Mouse (Mus musculus): ENCODE measurements at regions not wholly inside any gene's neighbourhood (a gene's known extent, or its start where the extent isn't known, plus 50 kb on each side); places are given as distances from the start of the nearest gene placed in this dataset.
A peak's percentile ranks its signal among the peaks of the same experiment; 100 is the strongest.

DNA sequence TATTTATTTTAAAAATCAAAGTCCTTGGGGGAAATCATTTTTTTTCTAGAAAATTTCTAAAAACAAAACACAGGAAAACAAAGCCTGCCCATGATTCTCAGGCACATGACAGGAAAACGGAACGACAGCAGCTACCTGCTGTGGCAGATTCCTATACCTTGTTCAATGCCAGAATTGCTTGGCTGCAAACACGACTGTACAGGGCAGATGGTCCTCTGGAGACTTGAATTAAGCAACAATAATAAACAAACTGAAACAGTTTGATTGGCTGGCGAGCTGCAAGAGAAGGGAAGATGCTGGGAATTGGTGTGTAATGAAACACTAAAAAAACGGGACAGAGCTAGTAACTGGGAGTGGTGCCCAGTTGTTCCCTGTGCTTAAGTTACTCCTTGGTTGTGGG is 280.1 kb downstream of the Slc4a3 start:
- DNase-seq (ENCODE audit: low spot score) (peak; percentile 61), ATAC-seq (ENCODE audit: low read depth) (no peak)
- Histone ChIP-seq H3K27ac (replicated peaks; ENCODE audit: low read depth, low read length) (no peak overlapping the region), H3K9me3 (ENCODE audit: control insufficient read depth, low read length) (no peaks in the 10 kb centered on the region), H3K4me1 (ENCODE audit: control insufficient read depth, insufficient read depth, low read length) (peaks cover 11% of the 10 kb centered on the region; the same call in 1 of the 2 replicates), H3K27me3 (replicated peaks; ENCODE audit: control insufficient read depth, insufficient read depth, low read length) (no peaks in the 10 kb centered on the region), H3K4me3 (ENCODE audit: low read depth, low read length) (no peak overlapping the region), H3K36me3 (ENCODE audit: control insufficient read depth, insufficient read depth, low read length) (no peaks in the 10 kb centered on the region), H3K9ac (ENCODE audit: low read depth, low read length) (no peak overlapping the region), H3K4me2 (ENCODE audit: low read depth, low read length) (no peak overlapping the region; the same call in 1 of the 2 replicates)
- 37% methylated on average over 5 of the region's 5 CpGs for WGBS

DNA sequence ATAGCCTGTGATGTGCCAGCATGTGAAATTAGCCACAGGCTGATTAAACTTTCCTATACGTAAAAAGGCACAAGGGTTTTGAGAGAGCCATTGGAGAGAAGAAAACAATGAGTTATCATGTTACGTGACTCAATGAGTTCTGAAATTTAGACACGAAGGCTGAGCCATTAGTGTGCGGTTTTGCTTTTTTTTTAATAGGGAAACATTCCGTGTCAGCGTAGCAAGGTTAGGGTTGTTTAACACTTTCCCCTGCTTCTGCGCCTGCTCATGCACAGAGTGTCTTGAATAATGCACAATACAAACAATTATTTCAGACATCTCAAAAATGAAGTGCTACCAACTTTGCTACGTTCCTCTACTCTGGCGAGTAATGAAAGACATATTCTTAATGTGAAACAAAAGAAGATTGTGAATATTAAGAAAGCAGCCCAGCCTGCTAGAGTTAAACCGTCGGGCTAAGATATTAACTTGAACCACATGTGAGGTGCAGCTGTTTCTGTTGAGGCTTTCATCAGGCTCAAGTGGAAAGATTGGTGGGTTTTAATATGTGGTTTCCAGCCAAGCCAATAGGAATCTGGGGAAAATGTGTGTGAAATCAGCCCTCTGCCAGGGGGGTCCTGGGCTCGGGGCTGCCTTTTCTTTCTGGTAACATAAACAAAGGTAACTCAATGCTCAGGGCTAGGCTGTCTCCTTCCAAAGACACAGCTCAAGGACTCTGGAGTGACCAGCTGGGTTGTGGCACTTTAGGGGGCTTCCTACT is 287.2 kb downstream of the Slc4a3 start:
- no peak overlapping the region for H3K9ac ChIP-seq (ENCODE audit: low read depth, low read length)
- no peaks in the 10 kb centered on the region for H3K36me3 ChIP-seq (ENCODE audit: control insufficient read depth, insufficient read depth, low read length)
- peak overlapping the region; percentile 75 for H3K27ac ChIP-seq (replicated peaks; ENCODE audit: low read depth, low read length)
- WGBS, result 9% methylated on average over 12 of the region's 12 CpGs
- peak overlapping the region; percentile 10; the same call in 1 of the 2 replicates for H3K4me3 ChIP-seq (ENCODE audit: low read depth, low read length)
- peak overlapping the region; percentile 45 for H3K4me2 ChIP-seq (ENCODE audit: low read depth, low read length)
- ATAC-seq (ENCODE audit: low read depth), result peak; percentile 90
- H3K27me3 ChIP-seq (replicated peaks; ENCODE audit: control insufficient read depth, insufficient read depth, low read length), result no peaks in the 10 kb centered on the region
- peaks cover 24% of the 10 kb centered on the region for H3K4me1 ChIP-seq (ENCODE audit: control insufficient read depth, insufficient read depth, low read length)
- no peaks in the 10 kb centered on the region for H3K9me3 ChIP-seq (ENCODE audit: control insufficient read depth, low read length)
- peak; percentile 96 for DNase-seq (ENCODE audit: low spot score)

DNA sequence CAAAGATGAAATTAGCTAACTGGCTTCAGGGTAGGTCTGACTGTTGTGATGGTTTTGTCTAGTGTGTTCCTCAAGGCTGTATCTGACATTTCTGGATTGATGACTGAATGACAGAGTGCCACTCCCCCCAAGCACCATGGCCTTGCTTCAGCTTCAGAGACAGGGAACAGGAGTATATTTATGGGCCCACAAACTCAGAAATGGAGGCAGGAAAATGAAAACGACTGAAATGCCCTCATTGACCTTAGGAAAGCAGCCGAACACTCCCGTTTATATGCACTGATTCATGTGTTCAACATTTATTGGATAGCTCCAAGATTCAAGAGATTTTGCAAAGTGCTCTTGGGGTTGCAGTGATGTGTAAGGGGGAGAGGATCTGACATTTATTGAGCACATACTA is 288.3 kb downstream of the Slc4a3 start:
- WGBS, result 58% methylated on average over 3 of the region's 3 CpGs
- Histone ChIP-seq H3K9ac (ENCODE audit: low read depth, low read length) (no peak overlapping the region), H3K4me3 (ENCODE audit: low read depth, low read length) (no peak overlapping the region), H3K36me3 (ENCODE audit: control insufficient read depth, insufficient read depth, low read length) (no peaks in the 10 kb centered on the region), H3K4me1 (ENCODE audit: control insufficient read depth, insufficient read depth, low read length) (peaks cover 20% of the 10 kb centered on the region), H3K27ac (replicated peaks; ENCODE audit: low read depth, low read length) (no peak overlapping the region), H3K9me3 (ENCODE audit: control insufficient read depth, low read length) (no peaks in the 10 kb centered on the region), H3K4me2 (ENCODE audit: low read depth, low read length) (no peak overlapping the region), H3K27me3 (replicated peaks; ENCODE audit: control insufficient read depth, insufficient read depth, low read length) (no peaks in the 10 kb centered on the region)
- ATAC-seq (ENCODE audit: low read depth), result no peak
- DNase-seq (ENCODE audit: low spot score), result no peak

GRCm38 (mm10) chr1:75839551-75840223 is 293.6 kb downstream of the Slc4a3 start:
- H3K4me1 ChIP-seq (ENCODE audit: control insufficient read depth, insufficient read depth, low read length), result peaks cover 19% of the 10 kb centered on the region
- no peaks in the 10 kb centered on the region for H3K27me3 ChIP-seq (replicated peaks; ENCODE audit: control insufficient read depth, insufficient read depth, low read length)
- 79% methylated on average over 11 of the region's 11 CpGs for WGBS
- no peaks in the 10 kb centered on the region for H3K36me3 ChIP-seq (ENCODE audit: control insufficient read depth, insufficient read depth, low read length)
- H3K4me2 ChIP-seq (ENCODE audit: low read depth, low read length), result no peak overlapping the region
- H3K27ac ChIP-seq (replicated peaks; ENCODE audit: low read depth, low read length), result no peak overlapping the region
- ATAC-seq (ENCODE audit: low read depth) (no peak), DNase-seq (ENCODE audit: low spot score) (no peak)
- H3K4me3 ChIP-seq (ENCODE audit: low read depth, low read length), result no peak overlapping the region
- no peak overlapping the region for H3K9ac ChIP-seq (ENCODE audit: low read depth, low read length)
- no peaks in the 10 kb centered on the region for H3K9me3 ChIP-seq (ENCODE audit: control insufficient read depth, low read length)

- Histone ChIP-seq H3K4me3 (ENCODE audit: low read depth, low read length) (no peak overlapping the region), H3K4me2 (ENCODE audit: low read depth, low read length) (no peak overlapping the region), H3K27me3 (replicated peaks; ENCODE audit: control insufficient read depth, insufficient read depth, low read length) (no peaks in the 10 kb centered on the region), H3K9me3 (ENCODE audit: control insufficient read depth, low read length) (no peaks in the 10 kb centered on the region), H3K9ac (ENCODE audit: low read depth, low read length) (no peak overlapping the region), H3K36me3 (ENCODE audit: control insufficient read depth, insufficient read depth, low read length) (no peaks in the 10 kb centered on the region), H3K4me1 (ENCODE audit: control insufficient read depth, insufficient read depth, low read length) (peaks cover 26% of the 10 kb centered on the region), H3K27ac (replicated peaks; ENCODE audit: low read depth, low read length) (no peak overlapping the region)
- ATAC-seq (ENCODE audit: low read depth) (no peak), DNase-seq (ENCODE audit: low spot score) (peak; percentile 41)
- 54% methylated on average over 4 of the region's 4 CpGs for WGBS
These were observed 296.3 kb downstream of the Slc4a3 start for GRCm38 (mm10) chr1:75842396-75842795.

DNA sequence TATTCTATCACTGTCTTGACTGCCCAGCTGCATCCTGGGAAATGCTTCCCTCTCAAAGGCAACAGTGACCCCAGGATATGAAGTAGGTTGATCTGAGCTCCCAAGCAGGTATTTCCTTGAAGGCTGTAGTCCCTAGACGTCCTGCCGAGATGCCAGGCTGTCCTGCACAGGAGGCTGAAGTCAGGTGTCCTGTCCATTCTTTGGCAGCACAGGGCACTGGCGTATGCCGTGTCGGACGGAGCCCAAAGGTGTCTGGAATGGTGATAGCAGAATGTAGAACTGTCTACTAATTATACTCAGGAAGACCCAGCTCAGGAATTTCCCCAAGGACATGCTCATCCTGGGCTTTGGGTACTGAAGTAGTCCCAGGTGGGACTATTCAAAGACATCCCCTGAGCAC is 297.3 kb downstream of the Slc4a3 start:
- Histone ChIP-seq H3K4me1 (ENCODE audit: control insufficient read depth, insufficient read depth, low read length) (peaks cover 26% of the 10 kb centered on the region), H3K9me3 (ENCODE audit: control insufficient read depth, low read length) (no peaks in the 10 kb centered on the region), H3K4me2 (ENCODE audit: low read depth, low read length) (no peak overlapping the region), H3K27ac (replicated peaks; ENCODE audit: low read depth, low read length) (no peak overlapping the region), H3K9ac (ENCODE audit: low read depth, low read length) (no peak overlapping the region), H3K36me3 (ENCODE audit: control insufficient read depth, insufficient read depth, low read length) (no peaks in the 10 kb centered on the region), H3K4me3 (ENCODE audit: low read depth, low read length) (no peak overlapping the region), H3K27me3 (replicated peaks; ENCODE audit: control insufficient read depth, insufficient read depth, low read length) (no peaks in the 10 kb centered on the region)
- DNase-seq (ENCODE audit: low spot score) (no peak), ATAC-seq (ENCODE audit: low read depth) (no peak)
- 83% methylated on average over 6 of the region's 6 CpGs for WGBS

DNA sequence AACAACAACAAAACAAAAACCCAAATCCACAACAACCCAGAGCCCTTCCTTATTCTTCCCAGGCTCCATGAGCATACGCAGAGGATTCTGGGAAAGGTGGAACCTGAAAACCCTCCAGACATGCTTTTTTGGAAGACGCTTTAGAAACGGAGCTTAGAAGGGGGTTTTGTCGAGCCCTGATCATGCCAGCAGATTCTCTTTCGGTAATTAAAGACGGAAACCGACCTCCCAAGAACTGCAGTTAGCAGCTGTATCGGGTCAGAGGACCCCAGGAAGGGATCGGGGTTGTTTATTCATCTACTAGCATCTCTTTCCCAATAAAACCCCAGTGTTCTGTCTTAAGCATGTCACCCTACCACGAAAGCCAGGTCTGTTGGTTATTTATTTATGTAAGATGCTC is 298.1 kb downstream of the Slc4a3 start:
- peak; percentile 65 for DNase-seq (ENCODE audit: low spot score)
- H3K27me3 ChIP-seq (replicated peaks; ENCODE audit: control insufficient read depth, insufficient read depth, low read length), result no peaks in the 10 kb centered on the region
- WGBS, result 34% methylated on average over 10 of the region's 10 CpGs
- ATAC-seq (ENCODE audit: low read depth), result no peak
- H3K4me2 ChIP-seq (ENCODE audit: low read depth, low read length), result no peak overlapping the region
- no peak overlapping the region for H3K4me3 ChIP-seq (ENCODE audit: low read depth, low read length)
- no peak overlapping the region for H3K9ac ChIP-seq (ENCODE audit: low read depth, low read length)
- peaks cover 26% of the 10 kb centered on the region for H3K4me1 ChIP-seq (ENCODE audit: control insufficient read depth, insufficient read depth, low read length)
- H3K9me3 ChIP-seq (ENCODE audit: control insufficient read depth, low read length), result no peaks in the 10 kb centered on the region
- H3K27ac ChIP-seq (replicated peaks; ENCODE audit: low read depth, low read length), result no peak overlapping the region
- H3K36me3 ChIP-seq (ENCODE audit: control insufficient read depth, insufficient read depth, low read length), result no peaks in the 10 kb centered on the region

- DNase-seq (ENCODE audit: low spot score) (peak; percentile 34), ATAC-seq (ENCODE audit: low read depth) (peak; percentile 42)
- Histone ChIP-seq H3K4me2 (ENCODE audit: low read depth, low read length) (no peak overlapping the region), H3K36me3 (ENCODE audit: control insufficient read depth, insufficient read depth, low read length) (no peaks in the 10 kb centered on the region), H3K27ac (replicated peaks; ENCODE audit: low read depth, low read length) (peak overlapping the region; percentile 52), H3K9ac (ENCODE audit: low read depth, low read length) (no peak overlapping the region), H3K9me3 (ENCODE audit: control insufficient read depth, low read length) (no peaks in the 10 kb centered on the region), H3K4me3 (ENCODE audit: low read depth, low read length) (no peak overlapping the region), H3K27me3 (replicated peaks; ENCODE audit: control insufficient read depth, insufficient read depth, low read length) (no peaks in the 10 kb centered on the region), H3K4me1 (ENCODE audit: control insufficient read depth, insufficient read depth, low read length) (peaks cover 26% of the 10 kb centered on the region)
- 46% methylated on average over 4 of the region's 4 CpGs for WGBS
These were observed 298.5 kb downstream of the Slc4a3 start for GRCm38 (mm10) chr1:75844529-75844928.
